Mouse (Mus musculus) embryonic facial prominence, embryonic 13.5 days (tissue): Measurements from ENCODE around the gene Sgsm2. TPM values are rescaled to one million over a fixed set of nuclear protein-coding genes. Genes with fewer than 3 reads are reported as not detected.
"Not testable (repeated sequence)": the region's sequence is repeated elsewhere in the genome, so short reads cannot be mapped to it uniquely, and the experiment has no call there.

ENCODE experiments used
- ATAC-seq: fragments of 200-750 bp; cut with Nextera tagmentation; 2 replicates; pipeline ENCODE4 v1.8.0; 2017; ENCODE audit warnings: low read depth; ENCODE audit not compliant: insufficient number of reproducible peaks, insufficient read depth, low FRiP score, low TSS enrichment
- H3K27ac ChIP-seq: fragments of 300-500 bp; sonication (generic); 2 replicates; pipeline ENCODE4 v1.5.1; 2015; ENCODE audit warnings: moderate library complexity, mild to moderate bottlenecking, inconsistent platforms
- H3K27me3 ChIP-seq: fragments of 300-500 bp; sonication (generic); 2 replicates; pipeline ENCODE4 v1.6.1; 2015; ENCODE audit warnings: mild to moderate bottlenecking, inconsistent platforms
- H3K36me3 ChIP-seq: fragments of 300-500 bp; sonication (generic); 2 replicates; pipeline ENCODE4 v1.6.1; 2015; ENCODE audit warnings: mild to moderate bottlenecking, inconsistent platforms
- H3K4me1 ChIP-seq: fragments of 300-500 bp; sonication (generic); 2 replicates; pipeline ENCODE4 v1.6.1; 2015; ENCODE audit warnings: inconsistent platforms
- H3K4me2 ChIP-seq: fragments of 300-500 bp; sonication (generic); 2 replicates; pipeline ENCODE4 v1.6.1; 2015; ENCODE audit warnings: moderate library complexity, mild to moderate bottlenecking, inconsistent platforms
- H3K4me3 ChIP-seq: fragments of 300-500 bp; sonication (generic); 2 replicates; pipeline ENCODE4 v1.5.1; 2015; ENCODE audit warnings: mild to moderate bottlenecking, inconsistent platforms
- H3K9ac ChIP-seq: fragments of 300-500 bp; sonication (generic); 2 replicates; pipeline ENCODE4 v1.6.1; 2015; ENCODE audit warnings: mild to moderate bottlenecking, inconsistent platforms
- H3K9me3 ChIP-seq: fragments of 300-500 bp; sonication (generic); 2 replicates; pipeline ENCODE4 v1.6.1; 2016; ENCODE audit warnings: inconsistent platforms
- WGBS: fragments of 180-500 bp; shearing (Covaris S2); methylation state at CpG from one replicate; pipeline ENCODE4 v1.1.7; 2015; ENCODE audit warnings: mixed read lengths; 5-methylcytosine and 5-hydroxymethylcytosine counted together
- polyA plus RNA-seq: library from polyadenylated mRNA; unstranded; fragments of >200 nt; fragmentation: Nextera tagmentation; extraction: Ambion mirVana; gene quantifications from 2 replicates; pipeline ENCODE4 v1.2.1, GENCODE M21; 2015

The Sgsm2 gene
- polyA plus RNA-seq, 1 experiment from 2014 or later: 4.7 TPM

- 95% methylated on average over 5 of the region's 5 CpGs for WGBS
- ATAC-seq: no peak
- no peak overlapping the region for H3K27ac ChIP-seq
- H3K9ac ChIP-seq: no peak overlapping the region
- no peaks in the 10 kb centered on the region for H3K9me3 ChIP-seq
- H3K4me3 ChIP-seq: no peak overlapping the region
- peaks cover 10% of the 10 kb centered on the region for H3K36me3 ChIP-seq
- peaks cover 21% of the 10 kb centered on the region for H3K4me1 ChIP-seq
- H3K4me2 ChIP-seq: no peak overlapping the region
- H3K27me3 ChIP-seq: 0 out of 2 replicates have a peak, but pooled peaks cover 16% of the 10 kb centered on the region
These were observed 70.2 kb downstream of the Sgsm2 start for GRCm38 (mm10) chr11:74826702-74827101.

- Histone ChIP-seq H3K9me3 (no peaks in the 10 kb centered on the region), H3K9ac (no peak overlapping the region), H3K27ac (no peak overlapping the region), H3K27me3 (0 out of 2 replicates have a peak, but pooled peaks cover 16% of the 10 kb centered on the region), H3K4me1 (peaks cover 21% of the 10 kb centered on the region), H3K4me2 (no peak overlapping the region), H3K36me3 (peaks cover 10% of the 10 kb centered on the region), H3K4me3 (no peak overlapping the region)
- ATAC-seq: no peak
- 82% methylated on average over 7 of the region's 7 CpGs for whole genome bisulfite sequencing
These were observed 70.7 kb downstream of the Sgsm2 start for GRCm38 (mm10) chr11:74826151-74826550.

- Histone ChIP-seq H3K4me1 (peaks cover 3% of the 10 kb centered on the region; the same call in 1 of the 2 replicates), H3K4me3 (no peak overlapping the region), H3K4me2 (no peak overlapping the region), H3K36me3 (peaks cover 26% of the 10 kb centered on the region), H3K9ac (no peak overlapping the region), H3K27me3 (0 out of 2 replicates have a peak, but pooled peaks cover 3% of the 10 kb centered on the region), H3K9me3 (no peaks in the 10 kb centered on the region), H3K27ac (no peak overlapping the region)
- ATAC-seq: no peak
- 89% methylated on average over 7 of the region's 7 CpGs for WGBS
These were observed 74.0 kb downstream of the Sgsm2 start for GRCm38 (mm10) chr11:74822746-74823440.

GRCm38 (mm10) chr11:74821463-74821862 lies 75.4 kb downstream of the Sgsm2 start:
- Histone ChIP-seq H3K27me3 (no peaks in the 10 kb centered on the region), H3K4me1 (no peaks in the 10 kb centered on the region), H3K27ac (peak overlapping the region; percentile 44; the same call in 1 of the 2 replicates), H3K4me2 (no peak overlapping the region), H3K9me3 (no peaks in the 10 kb centered on the region), H3K9ac (no peak overlapping the region), H3K36me3 (peaks cover 40% of the 10 kb centered on the region), H3K4me3 (no peak overlapping the region)
- ATAC-seq: no peak
- 36% methylated on average over 1 of the region's 1 CpGs for WGBS

GRCm38 (mm10) chr11:74820921-74821320 lies 75.9 kb downstream of the Sgsm2 start:
- WGBS: 73% methylated on average over 1 of the region's 1 CpGs
- Histone ChIP-seq H3K4me1 (no peaks in the 10 kb centered on the region), H3K27me3 (no peaks in the 10 kb centered on the region), H3K9me3 (no peaks in the 10 kb centered on the region), H3K27ac (0 out of 2 replicates have a peak overlapping the region, but pooled peaks have one; percentile 44), H3K4me3 (no peak overlapping the region), H3K36me3 (peaks cover 44% of the 10 kb centered on the region), H3K4me2 (no peak overlapping the region), H3K9ac (no peak overlapping the region)
- ATAC-seq: no peak

- H3K4me1 ChIP-seq: no peaks in the 10 kb centered on the region
- no peak for ATAC-seq
- no peak overlapping the region for H3K27ac ChIP-seq
- no peak overlapping the region for H3K4me3 ChIP-seq
- H3K27me3 ChIP-seq: no peaks in the 10 kb centered on the region
- peaks cover 58% of the 10 kb centered on the region for H3K36me3 ChIP-seq
- H3K9ac ChIP-seq: no peak overlapping the region
- H3K9me3 ChIP-seq: no peaks in the 10 kb centered on the region
- no peak overlapping the region for H3K4me2 ChIP-seq
These were observed 81.1 kb downstream of the Sgsm2 start for GRCm38 (mm10) chr11:74815795-74816194.

GRCm38 (mm10) chr11:74811538-74811937 lies 85.3 kb downstream of the Sgsm2 start:
- Histone ChIP-seq H3K4me1 (no peaks in the 10 kb centered on the region), H3K9ac (no peak overlapping the region), H3K4me3 (no peak overlapping the region), H3K9me3 (no peaks in the 10 kb centered on the region), H3K27ac (no peak overlapping the region), H3K27me3 (no peaks in the 10 kb centered on the region), H3K4me2 (no peak overlapping the region), H3K36me3 (peaks cover 62% of the 10 kb centered on the region)
- no peak for ATAC-seq
- 92% methylated on average over 5 of the region's 5 CpGs for WGBS

GRCm38 (mm10) chr11:74811027-74811426 lies 85.8 kb downstream of the Sgsm2 start:
- H3K9me3 ChIP-seq, H3K9ac ChIP-seq, H3K4me3 ChIP-seq, H3K4me2 ChIP-seq, H3K27ac ChIP-seq, H3K27me3 ChIP-seq, ATAC-seq, H3K4me1 ChIP-seq: not testable (repeated sequence)
- WGBS: 82% methylated on average over 3 of the region's 3 CpGs
- H3K36me3 ChIP-seq: peaks cover 62% of the 10 kb centered on the region

- no peak overlapping the region for H3K9ac ChIP-seq
- peaks cover 70% of the 10 kb centered on the region for H3K36me3 ChIP-seq
- H3K9me3 ChIP-seq: no peaks in the 10 kb centered on the region
- H3K27me3 ChIP-seq: no peaks in the 10 kb centered on the region
- no peak for ATAC-seq
- no peak overlapping the region for H3K4me2 ChIP-seq
- H3K4me1 ChIP-seq: no peaks in the 10 kb centered on the region
- no peak overlapping the region for H3K27ac ChIP-seq
- no peak overlapping the region for H3K4me3 ChIP-seq
These were observed 86.7 kb downstream of the Sgsm2 start for GRCm38 (mm10) chr11:74810134-74810533.

GRCm38 (mm10) chr11:74808251-74808853 lies 88.5 kb downstream of the Sgsm2 start:
- no peaks in the 10 kb centered on the region for H3K4me1 ChIP-seq
- no peak overlapping the region for H3K4me3 ChIP-seq
- H3K27me3 ChIP-seq: no peaks in the 10 kb centered on the region
- no peak overlapping the region for H3K27ac ChIP-seq
- no peak overlapping the region for H3K4me2 ChIP-seq
- WGBS: 95% methylated on average over 6 of the region's 6 CpGs
- no peak for ATAC-seq
- H3K9me3 ChIP-seq: no peaks in the 10 kb centered on the region
- H3K9ac ChIP-seq: no peak overlapping the region
- peaks cover 69% of the 10 kb centered on the region for H3K36me3 ChIP-seq

- Histone ChIP-seq H3K4me3 (no peak overlapping the region), H3K27me3 (no peaks in the 10 kb centered on the region), H3K9me3 (no peaks in the 10 kb centered on the region), H3K9ac (no peak overlapping the region), H3K36me3 (peaks cover 68% of the 10 kb centered on the region), H3K27ac (no peak overlapping the region), H3K4me1 (no peaks in the 10 kb centered on the region), H3K4me2 (no peak overlapping the region)
- ATAC-seq: no peak
- WGBS: 85% methylated on average over 6 of the region's 6 CpGs
These were observed 89.5 kb downstream of the Sgsm2 start for GRCm38 (mm10) chr11:74807246-74807882.
